Mouse (Mus musculus) lung, postnatal 0 days (tissue): ENCODE results near the gene Bcap31. TPM values are rescaled to one million over a fixed set of nuclear protein-coding genes. Genes with fewer than 3 reads are reported as not detected.

Experiments used
- ATAC-seq: fragments of 200-750 bp; cut with Nextera tagmentation; 2 replicates; pipeline ENCODE4 v1.8.0; 2017; ENCODE audit warnings: moderate library complexity
- DNase-seq: peaks from one replicate; pipeline ENCODE4 v3.0.0-alpha.2; 2016; ENCODE audit warnings: low spot score
- H3K27ac ChIP-seq: fragments of 300-500 bp; sonication (generic); 2 replicates; pipeline ENCODE4 v1.5.1; 2014; ENCODE audit warnings: antibody characterized with exemption, mild to moderate bottlenecking, low read length, mixed read lengths
- H3K27me3 ChIP-seq: fragments of 300-500 bp; sonication (generic); replicated peaks from 2 replicates; pipeline ENCODE4 v1.6.1; 2014; ENCODE audit warnings: low read length, mixed read lengths; ENCODE audit not compliant: insufficient read depth
- H3K36me3 ChIP-seq: fragments of 300-500 bp; sonication (generic); 2 replicates; pipeline ENCODE4 v1.6.1; 2014; ENCODE audit warnings: low read length, mixed read lengths; ENCODE audit not compliant: insufficient read depth
- H3K4me1 ChIP-seq: fragments of 300-500 bp; sonication (generic); 2 replicates; pipeline ENCODE4 v1.6.1; 2014; ENCODE audit warnings: antibody characterized with exemption, low read depth, low read length, mixed read lengths; ENCODE audit not compliant: insufficient read depth
- H3K4me2 ChIP-seq: fragments of 300-500 bp; sonication (generic); replicated peaks from 2 replicates; pipeline ENCODE4 v1.6.1; 2014; ENCODE audit warnings: low read depth, mild to moderate bottlenecking, low read length, moderate library complexity, mixed read lengths
- H3K4me3 ChIP-seq: fragments of 300-500 bp; sonication (generic); 2 replicates; pipeline ENCODE4 v1.5.1; 2014; ENCODE audit warnings: low read depth, low read length
- H3K9ac ChIP-seq: fragments of 300-500 bp; sonication (generic); replicated peaks from 2 replicates; pipeline ENCODE4 v1.6.1; 2014; ENCODE audit warnings: low read depth, mild to moderate bottlenecking
- H3K9me3 ChIP-seq: fragments of 300-500 bp; sonication (generic); 2 replicates; pipeline ENCODE4 v1.6.1; 2016; ENCODE audit warnings: low read length, mixed read lengths
- CTCF ChIP-seq: IDR thresholded peaks from 2 replicates; pipeline ENCODE4 v1.5.1; 2016; ENCODE audit warnings: antibody characterized with exemption, mild to moderate bottlenecking
- EP300 ChIP-seq: IDR thresholded peaks from 2 replicates; pipeline ENCODE4 v1.6.1; 2016; ENCODE audit warnings: antibody characterized with exemption, mild to moderate bottlenecking, control low read depth
- WGBS: fragments of 180-500 bp; shearing (Covaris S2); extraction: QIAGEN DNeasy Blood & Tissue Kit; methylation state at CpG from one replicate; pipeline ENCODE4 v1.1.7; 2014; 5-methylcytosine and 5-hydroxymethylcytosine counted together
- polyA plus RNA-seq: library from polyadenylated mRNA; unstranded; fragments of >200 nt; fragmentation: Nextera tagmentation; extraction: Ambion mirVana; gene quantifications from 2 replicates; pipeline ENCODE4 v1.2.1, GENCODE M21; 2015

The Bcap31 gene
- polyA plus RNA-seq, 1 experiment from 2014 or later = 321 TPM

GRCm38 (mm10) chrX:73639901-73640469, 76.0 kb downstream of the Bcap31 start:
- Histone ChIP-seq H3K36me3 (no peaks in the 10 kb centered on the region), H3K4me2 (peak overlapping the region; percentile 49), H3K4me1 (0 out of 2 replicates have a peak, but pooled peaks cover 3% of the 10 kb centered on the region), H3K4me3 (peak overlapping the region; percentile 12), H3K27me3 (peaks cover 4% of the 10 kb centered on the region; the same call in 1 of the 2 replicates), H3K27ac (no peak overlapping the region), H3K9me3 (no peaks in the 10 kb centered on the region), H3K9ac (no peak overlapping the region)
- no peak for TF ChIP-seq CTCF
- TF ChIP-seq EP300 = no peak
- WGBS = 15% methylated on average over 32 of the region's 41 CpGs
- peak; percentile 16; the same call in 1 of the 2 replicates for ATAC-seq
- DNase-seq = no peak

GRCm38 (mm10) chrX:73639255-73639675, 76.7 kb downstream of the Bcap31 start, which contains the start of gene Dusp9:
Dusp9 (plus strand) TSS chrX:73639419.
- 18% methylated on average over 26 of the region's 28 CpGs for WGBS
- no peak within 1 kb of the TSS for H3K27ac ChIP-seq

GRCm38 (mm10) chrX:73637415-73637814, 78.6 kb downstream of the Bcap31 start:
- DNase-seq = no peak
- Histone ChIP-seq H3K27me3 (peaks cover 4% of the 10 kb centered on the region; the same call in 1 of the 2 replicates), H3K9ac (no peak overlapping the region), H3K36me3 (no peaks in the 10 kb centered on the region), H3K27ac (no peak overlapping the region), H3K4me3 (peak overlapping the region; percentile 17), H3K4me1 (0 out of 2 replicates have a peak, but pooled peaks cover 3% of the 10 kb centered on the region), H3K4me2 (peak overlapping the region; percentile 44), H3K9me3 (no peaks in the 10 kb centered on the region)
- no peak for TF ChIP-seq EP300
- no peak for TF ChIP-seq CTCF
- 6% methylated on average over 17 of the region's 19 CpGs for WGBS
- ATAC-seq = no peak

More at GRCm38 (mm10) chrX:73639255-73639675, 76.7 kb downstream of the Bcap31 start, which contains the start of gene Dusp9:
- TF ChIP-seq CTCF (no peak), EP300 (no peak)
- ATAC-seq (peak; percentile 83), DNase-seq (peak; percentile 67)
- Histone ChIP-seq H3K4me3 (peak within 1 kb of the TSS; percentile 12), H3K36me3 (no peaks in the 10 kb centered on the region), H3K4me1 (0 out of 2 replicates have a peak, but pooled peaks cover 3% of the 10 kb centered on the region), H3K9me3 (no peaks in the 10 kb centered on the region), H3K9ac (no peak within 1 kb of the TSS), H3K27me3 (peaks cover 4% of the 10 kb centered on the region; the same call in 1 of the 2 replicates), H3K4me2 (peak within 1 kb of the TSS; percentile 49)

Other genes with a start within 250 kb of the Bcap31 start
- 175 and 176 TPM in 2 replicates for gene Bgn, start 232.6 kb downstream of the Bcap31 start, polyA plus RNA-seq
- gene Atp2b3, start 213.1 kb downstream of the Bcap31 start, polyA plus RNA-seq = not detected in 2 replicates
- 2.2 and 2.4 TPM in 2 replicates for gene Dusp9, start 76.8 kb downstream of the Bcap31 start, polyA plus RNA-seq
- 3.9 and 5.5 TPM in 2 replicates for gene Pnck, start 56.1 kb downstream of the Bcap31 start, polyA plus RNA-seq
- 7.5 and 7.8 TPM in 2 replicates for gene Slc6a8, start 43.0 kb downstream of the Bcap31 start, polyA plus RNA-seq
- 34.7 and 35.7 TPM in 2 replicates for gene Abcd1, start 422 bp upstream of the Bcap31 start, polyA plus RNA-seq
- gene Plxnb3, start 40.9 kb upstream of the Bcap31 start, polyA plus RNA-seq = 0.54 and 0.67 TPM in 2 replicates
- 2.2 and 2.3 TPM in 2 replicates for gene Srpk3, start 58.2 kb upstream of the Bcap31 start, polyA plus RNA-seq
- gene Idh3g, start 70.7 kb upstream of the Bcap31 start, polyA plus RNA-seq = 146 and 154 TPM in 2 replicates
- 237 and 286 TPM in 2 replicates for gene Ssr4, start 70.9 kb upstream of the Bcap31 start, polyA plus RNA-seq
- 0.20 and 0.32 TPM in 2 replicates for gene Pdzd4, start 108.8 kb upstream of the Bcap31 start, polyA plus RNA-seq
- gene Avpr2, start 175.9 kb upstream of the Bcap31 start, polyA plus RNA-seq = 0.08 and 0.11 TPM in 2 replicates
- gene L1cam, start 179.9 kb upstream of the Bcap31 start, polyA plus RNA-seq = 0.86 and 0.98 TPM in 2 replicates
- 1.9 and 2.3 TPM in 2 replicates for gene Arhgap4, start 205.7 kb upstream of the Bcap31 start, polyA plus RNA-seq
- gene Naa10, start 205.8 kb upstream of the Bcap31 start, polyA plus RNA-seq = 54.6 and 55.3 TPM in 2 replicates
- 79.4 and 83.5 TPM in 2 replicates for gene Renbp, start 214.7 kb upstream of the Bcap31 start, polyA plus RNA-seq